Mouse (Mus musculus): Measurements from ENCODE around the gene Jakmip3. TPM values are rescaled to one million over a fixed set of nuclear protein-coding genes. Genes with fewer than 3 reads are reported as not detected.

The Jakmip3 gene
- polyA plus RNA-seq, 1 experiment from 2014 or later, result 0.14 TPM

GRCm38 (mm10) chr7:139077283-139077682 is 136.8 kb downstream of the Jakmip3 start:
- no peak overlapping the region for H3K4me3 ChIP-seq (replicated peaks)
- no peak overlapping the region for H3K9ac ChIP-seq
- no peaks in the 10 kb centered on the region for H3K9me3 ChIP-seq
- no peak overlapping the region for H3K4me2 ChIP-seq
- no peaks in the 10 kb centered on the region for H3K27me3 ChIP-seq (replicated peaks)
- H3K36me3 ChIP-seq, result no peaks in the 10 kb centered on the region
- peak; percentile 58; the same call in 1 of the 2 replicates for ATAC-seq (ENCODE audit: insufficient read depth, low FRiP score, low read depth)
- H3K27ac ChIP-seq, result peak overlapping the region; percentile 26; the same call in 1 of the 2 replicates
- peaks cover 16% of the 10 kb centered on the region; the same call in 1 of the 2 replicates for H3K4me1 ChIP-seq
- 14% methylated on average over 7 of the region's 7 CpGs for WGBS

DNA sequence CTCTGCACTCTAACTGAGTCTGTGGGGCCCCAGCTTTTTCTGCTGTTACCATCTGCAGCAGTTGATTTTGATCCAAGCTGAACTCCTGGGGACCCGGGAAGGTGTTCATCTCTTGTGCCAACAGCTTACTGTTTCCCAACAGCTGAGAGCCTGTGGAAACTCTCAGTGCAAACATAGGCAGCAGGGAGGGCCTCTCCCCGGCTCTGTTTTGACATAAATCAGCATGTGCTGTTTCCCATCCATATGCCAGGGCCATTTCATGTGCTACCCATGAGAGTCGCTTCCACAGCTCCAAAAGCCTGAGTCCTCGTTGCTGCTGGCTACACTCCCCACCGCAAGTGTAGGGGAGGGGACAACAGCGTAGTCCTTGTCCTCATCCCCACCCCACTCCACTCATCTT is 137.7 kb downstream of the Jakmip3 start:
- Histone ChIP-seq H3K4me3 (replicated peaks) (no peak overlapping the region), H3K9ac (no peak overlapping the region), H3K4me2 (no peak overlapping the region), H3K36me3 (no peaks in the 10 kb centered on the region), H3K4me1 (peaks cover 16% of the 10 kb centered on the region; the same call in 1 of the 2 replicates), H3K27me3 (replicated peaks) (no peaks in the 10 kb centered on the region), H3K9me3 (no peaks in the 10 kb centered on the region), H3K27ac (no peak overlapping the region)
- WGBS, result 35% methylated on average over 6 of the region's 6 CpGs
- no peak for ATAC-seq (ENCODE audit: insufficient read depth, low FRiP score, low read depth)

DNA sequence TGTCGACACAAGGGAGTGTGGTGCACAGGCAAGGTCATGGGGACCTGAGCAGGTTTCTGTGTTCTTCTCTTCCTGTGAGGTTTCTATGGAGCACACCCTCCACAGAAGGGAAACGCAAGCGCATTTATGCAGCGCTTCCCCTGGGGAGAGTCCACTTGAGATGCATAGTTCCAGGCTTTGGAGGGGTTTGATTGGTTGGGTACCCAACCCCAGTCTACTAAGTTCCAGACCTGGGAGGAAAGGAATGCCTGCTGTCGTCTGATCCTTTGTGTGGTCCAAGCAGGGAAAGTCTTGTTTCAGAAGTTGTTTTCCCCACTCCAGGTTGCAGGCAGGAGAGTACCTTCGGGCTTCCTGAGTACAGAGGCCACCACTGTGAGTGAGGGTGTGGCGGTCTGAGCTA is 138.6 kb downstream of the Jakmip3 start:
- H3K27me3 ChIP-seq (replicated peaks), result no peaks in the 10 kb centered on the region
- H3K4me2 ChIP-seq, result no peak overlapping the region
- H3K36me3 ChIP-seq, result no peaks in the 10 kb centered on the region
- no peak overlapping the region for H3K27ac ChIP-seq
- no peak overlapping the region for H3K9ac ChIP-seq
- 71% methylated on average over 7 of the region's 7 CpGs for WGBS
- no peaks in the 10 kb centered on the region for H3K9me3 ChIP-seq
- H3K4me1 ChIP-seq, result peaks cover 16% of the 10 kb centered on the region; the same call in 1 of the 2 replicates
- no peak for ATAC-seq (ENCODE audit: insufficient read depth, low FRiP score, low read depth)
- H3K4me3 ChIP-seq (replicated peaks), result no peak overlapping the region

- Histone ChIP-seq H3K27ac (no peak overlapping the region), H3K4me2 (no peak overlapping the region), H3K9ac (no peak overlapping the region), H3K4me1 (peaks cover 16% of the 10 kb centered on the region; the same call in 1 of the 2 replicates), H3K27me3 (replicated peaks) (peaks cover 11% of the 10 kb centered on the region; the same call in 1 of the 2 replicates), H3K4me3 (replicated peaks) (no peak overlapping the region), H3K9me3 (no peaks in the 10 kb centered on the region), H3K36me3 (no peaks in the 10 kb centered on the region)
- no peak for ATAC-seq (ENCODE audit: insufficient read depth, low FRiP score, low read depth)
- WGBS, result 64% methylated on average over 4 of the region's 4 CpGs
These were observed 140.2 kb downstream of the Jakmip3 start for GRCm38 (mm10) chr7:139080714-139081113.

GRCm38 (mm10) chr7:139081158-139081557 is 140.6 kb downstream of the Jakmip3 start:
- no peak for ATAC-seq (ENCODE audit: insufficient read depth, low FRiP score, low read depth)
- H3K27ac ChIP-seq, result no peak overlapping the region
- 65% methylated on average over 5 of the region's 5 CpGs for WGBS
- peaks cover 16% of the 10 kb centered on the region; the same call in 1 of the 2 replicates for H3K4me1 ChIP-seq
- no peaks in the 10 kb centered on the region for H3K36me3 ChIP-seq
- H3K4me3 ChIP-seq (replicated peaks), result no peak overlapping the region
- H3K4me2 ChIP-seq, result no peak overlapping the region
- peaks cover 15% of the 10 kb centered on the region for H3K27me3 ChIP-seq (replicated peaks)
- H3K9ac ChIP-seq, result no peak overlapping the region
- no peaks in the 10 kb centered on the region for H3K9me3 ChIP-seq

DNA sequence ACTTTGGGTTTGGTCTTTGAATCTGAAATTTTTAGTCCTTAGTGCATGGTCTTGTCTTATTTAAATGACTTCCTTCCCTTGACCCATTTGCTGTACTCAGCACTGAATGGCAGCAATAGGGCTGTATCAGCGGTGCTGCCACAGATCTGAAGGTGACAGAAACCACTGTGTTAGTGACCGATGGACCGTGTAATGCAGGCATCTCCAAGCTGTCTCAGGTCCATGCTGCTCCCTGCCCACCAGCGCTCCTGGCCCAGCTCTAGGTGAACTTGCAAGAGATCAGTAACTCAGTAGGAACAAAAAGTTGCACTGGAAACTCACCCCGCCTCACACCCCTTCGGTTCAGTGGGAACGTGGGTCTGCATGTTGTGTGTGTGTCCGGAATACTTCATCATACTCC is 141.8 kb downstream of the Jakmip3 start:
- H3K36me3 ChIP-seq, result no peaks in the 10 kb centered on the region
- peaks cover 25% of the 10 kb centered on the region for H3K27me3 ChIP-seq (replicated peaks)
- H3K9ac ChIP-seq, result no peak overlapping the region
- H3K4me1 ChIP-seq, result peaks cover 18% of the 10 kb centered on the region; the same call in 1 of the 2 replicates
- H3K4me2 ChIP-seq, result no peak overlapping the region
- no peak overlapping the region for H3K4me3 ChIP-seq (replicated peaks)
- H3K9me3 ChIP-seq, result no peaks in the 10 kb centered on the region
- WGBS, result 83% methylated on average over 8 of the region's 8 CpGs
- ATAC-seq (ENCODE audit: insufficient read depth, low FRiP score, low read depth), result no peak
- no peak overlapping the region for H3K27ac ChIP-seq

DNA sequence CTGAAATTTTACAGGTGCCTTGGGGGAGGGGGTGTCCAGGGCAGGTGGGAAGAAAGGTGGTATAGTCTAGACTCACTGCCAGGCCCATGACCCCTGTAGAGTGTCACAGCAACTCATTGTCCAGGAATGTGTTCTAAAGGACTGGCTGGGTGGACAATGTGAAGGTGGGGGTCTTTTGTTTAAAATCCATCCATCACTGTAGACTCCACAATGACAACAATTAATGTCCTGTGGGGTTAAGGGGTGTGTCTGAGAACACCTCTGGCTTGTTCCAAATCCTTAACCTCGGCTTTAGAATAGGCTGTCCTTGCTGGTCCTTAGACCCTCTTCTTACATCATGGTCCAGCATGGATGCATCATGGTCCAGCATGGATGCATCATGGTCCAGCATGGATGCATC is 143.8 kb downstream of the Jakmip3 start:
- Histone ChIP-seq H3K9ac (no peak overlapping the region), H3K27ac (no peak overlapping the region), H3K27me3 (replicated peaks) (peaks cover 35% of the 10 kb centered on the region), H3K36me3 (no peaks in the 10 kb centered on the region), H3K9me3 (no peaks in the 10 kb centered on the region), H3K4me2 (no peak overlapping the region), H3K4me1 (peaks cover 13% of the 10 kb centered on the region; the same call in 1 of the 2 replicates), H3K4me3 (replicated peaks) (no peak overlapping the region)
- WGBS, result 65% methylated on average over 1 of the region's 1 CpGs
- no peak for ATAC-seq (ENCODE audit: insufficient read depth, low FRiP score, low read depth)

DNA sequence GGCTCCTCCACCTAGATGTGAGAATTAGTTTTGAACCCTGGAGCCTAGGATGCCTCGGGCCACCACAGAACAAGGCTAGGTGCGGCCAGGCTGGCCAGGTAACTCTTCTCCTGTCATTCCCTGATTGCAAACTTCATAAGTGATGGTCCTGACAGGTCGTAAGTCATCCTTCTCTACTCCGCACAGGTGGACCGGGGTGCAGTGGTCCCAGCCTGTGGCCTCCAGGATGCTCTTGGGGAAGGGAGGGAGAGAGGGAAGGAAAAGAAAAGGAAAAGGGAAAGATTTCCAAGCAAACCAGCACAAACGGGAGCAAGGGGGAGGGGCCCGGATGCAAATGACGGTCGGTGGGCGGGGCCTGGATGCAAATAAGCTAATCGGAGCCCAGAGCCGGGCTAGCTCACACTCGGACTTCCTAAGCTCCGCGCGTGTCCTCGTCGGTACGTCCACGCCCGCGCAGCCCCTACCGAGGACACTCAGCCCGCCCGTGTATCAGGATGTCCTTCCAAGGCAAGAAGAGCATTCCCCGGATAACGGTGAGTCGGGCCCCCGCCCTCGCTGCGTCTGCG is 145.2 kb downstream of the Jakmip3 start, which contains the start of gene Dpysl4:
Gene Dpysl4 (plus strand): TSS at position 373 of the 566 bp plus-strand sequence.
- H3K36me3 ChIP-seq, result no peaks in the 10 kb centered on the region
- H3K9me3 ChIP-seq, result no peaks in the 10 kb centered on the region
- peaks cover 13% of the 10 kb centered on the region; the same call in 1 of the 2 replicates for H3K4me1 ChIP-seq
- peak within 1 kb of the TSS; percentile 87 for H3K4me2 ChIP-seq
- no peak within 1 kb of the TSS for H3K27ac ChIP-seq
- 6% methylated on average over 32 of the region's 32 CpGs for WGBS
- H3K9ac ChIP-seq, result peak within 1 kb of the TSS; percentile 34
- peak within 1 kb of the TSS; percentile 59 for H3K4me3 ChIP-seq (replicated peaks)
- peak; percentile 63; the same call in 1 of the 2 replicates for ATAC-seq (ENCODE audit: insufficient read depth, low FRiP score, low read depth)
- peaks cover 35% of the 10 kb centered on the region for H3K27me3 ChIP-seq (replicated peaks)

DNA sequence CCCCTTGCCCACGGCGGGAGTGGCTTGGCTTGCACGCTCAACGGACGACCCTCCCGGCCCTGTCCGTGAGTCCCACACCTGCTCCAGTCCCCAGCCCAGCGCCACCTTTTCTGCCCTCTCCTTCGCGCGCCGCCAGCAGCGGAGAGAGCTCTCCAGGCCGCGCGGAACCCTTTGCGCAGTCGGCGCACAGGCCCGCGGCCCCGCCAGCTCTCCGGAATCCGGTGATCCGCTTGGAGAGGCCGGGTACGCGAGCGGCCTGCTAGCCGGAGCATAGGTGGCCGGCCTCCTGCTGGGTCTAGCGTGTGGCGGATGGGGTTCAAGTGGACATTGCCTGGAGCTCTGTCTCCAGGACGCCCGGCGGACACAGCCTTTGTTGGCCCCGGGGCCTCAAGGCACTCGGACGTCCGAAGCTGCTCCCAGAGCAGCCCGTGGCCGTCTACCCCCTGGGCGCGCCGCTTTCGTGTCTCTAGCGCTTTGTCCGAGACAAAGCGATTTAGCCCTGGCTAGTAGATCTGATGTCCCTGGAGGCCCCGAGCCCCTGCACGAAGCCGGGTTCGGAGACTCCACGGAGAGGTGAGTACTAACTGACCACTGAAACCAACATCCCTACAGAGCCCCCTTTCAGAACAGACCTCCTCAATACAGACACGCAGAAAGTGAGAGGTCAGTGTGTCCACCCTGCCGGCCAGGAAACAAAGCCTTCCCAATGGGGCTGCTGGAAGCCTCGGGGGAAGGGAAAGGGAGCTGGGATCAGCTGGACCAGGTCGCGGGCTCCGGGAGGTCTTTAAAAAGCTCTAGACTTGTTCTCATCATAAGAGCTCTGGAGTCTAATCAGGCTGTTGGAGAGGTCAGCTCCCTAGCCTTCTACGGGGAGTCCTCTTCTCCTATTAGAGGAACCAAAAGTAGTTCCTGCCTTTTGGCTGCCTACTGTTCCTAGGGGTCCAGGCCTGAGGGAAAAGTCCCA is 145.9 kb downstream of the Jakmip3 start:
- H3K4me3 ChIP-seq (replicated peaks), result peak overlapping the region; percentile 59
- no peak overlapping the region for H3K27ac ChIP-seq
- peak overlapping the region; percentile 87 for H3K4me2 ChIP-seq
- no peaks in the 10 kb centered on the region for H3K36me3 ChIP-seq
- H3K4me1 ChIP-seq, result peaks cover 13% of the 10 kb centered on the region; the same call in 1 of the 2 replicates
- peak; percentile 63; the same call in 1 of the 2 replicates for ATAC-seq (ENCODE audit: insufficient read depth, low FRiP score, low read depth)
- no peaks in the 10 kb centered on the region for H3K9me3 ChIP-seq
- H3K27me3 ChIP-seq (replicated peaks), result peaks cover 35% of the 10 kb centered on the region
- peak overlapping the region; percentile 34 for H3K9ac ChIP-seq
- WGBS, result 2% methylated on average over 60 of the region's 61 CpGs

DNA sequence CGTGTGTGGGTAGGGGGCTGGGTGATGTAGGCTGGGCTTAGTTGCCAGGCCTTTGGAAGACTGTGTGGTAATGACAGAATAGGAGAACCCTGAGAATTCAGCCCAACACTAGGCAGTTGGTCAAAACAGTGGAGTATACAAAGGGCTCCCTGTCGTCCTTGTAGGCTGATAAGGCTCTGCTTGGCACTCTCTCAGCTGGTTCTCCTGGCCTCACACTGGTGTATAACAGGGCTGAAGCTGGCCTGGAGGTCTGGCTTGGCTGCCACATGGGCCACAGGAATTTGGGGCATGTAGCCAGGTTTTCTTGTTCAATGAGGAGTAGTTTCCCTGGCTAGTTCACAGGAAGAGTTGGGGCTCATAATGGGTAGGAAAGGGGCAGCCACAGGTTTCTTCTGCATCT is 147.3 kb downstream of the Jakmip3 start:
- H3K27ac ChIP-seq, result no peak overlapping the region
- no peak for ATAC-seq (ENCODE audit: insufficient read depth, low FRiP score, low read depth)
- no peaks in the 10 kb centered on the region for H3K9me3 ChIP-seq
- no peak overlapping the region for H3K4me2 ChIP-seq
- H3K9ac ChIP-seq, result no peak overlapping the region
- peaks cover 13% of the 10 kb centered on the region; the same call in 1 of the 2 replicates for H3K4me1 ChIP-seq
- WGBS, result 66% methylated on average over 2 of the region's 2 CpGs
- H3K4me3 ChIP-seq (replicated peaks), result no peak overlapping the region
- H3K36me3 ChIP-seq, result no peaks in the 10 kb centered on the region
- peaks cover 35% of the 10 kb centered on the region for H3K27me3 ChIP-seq (replicated peaks)

DNA sequence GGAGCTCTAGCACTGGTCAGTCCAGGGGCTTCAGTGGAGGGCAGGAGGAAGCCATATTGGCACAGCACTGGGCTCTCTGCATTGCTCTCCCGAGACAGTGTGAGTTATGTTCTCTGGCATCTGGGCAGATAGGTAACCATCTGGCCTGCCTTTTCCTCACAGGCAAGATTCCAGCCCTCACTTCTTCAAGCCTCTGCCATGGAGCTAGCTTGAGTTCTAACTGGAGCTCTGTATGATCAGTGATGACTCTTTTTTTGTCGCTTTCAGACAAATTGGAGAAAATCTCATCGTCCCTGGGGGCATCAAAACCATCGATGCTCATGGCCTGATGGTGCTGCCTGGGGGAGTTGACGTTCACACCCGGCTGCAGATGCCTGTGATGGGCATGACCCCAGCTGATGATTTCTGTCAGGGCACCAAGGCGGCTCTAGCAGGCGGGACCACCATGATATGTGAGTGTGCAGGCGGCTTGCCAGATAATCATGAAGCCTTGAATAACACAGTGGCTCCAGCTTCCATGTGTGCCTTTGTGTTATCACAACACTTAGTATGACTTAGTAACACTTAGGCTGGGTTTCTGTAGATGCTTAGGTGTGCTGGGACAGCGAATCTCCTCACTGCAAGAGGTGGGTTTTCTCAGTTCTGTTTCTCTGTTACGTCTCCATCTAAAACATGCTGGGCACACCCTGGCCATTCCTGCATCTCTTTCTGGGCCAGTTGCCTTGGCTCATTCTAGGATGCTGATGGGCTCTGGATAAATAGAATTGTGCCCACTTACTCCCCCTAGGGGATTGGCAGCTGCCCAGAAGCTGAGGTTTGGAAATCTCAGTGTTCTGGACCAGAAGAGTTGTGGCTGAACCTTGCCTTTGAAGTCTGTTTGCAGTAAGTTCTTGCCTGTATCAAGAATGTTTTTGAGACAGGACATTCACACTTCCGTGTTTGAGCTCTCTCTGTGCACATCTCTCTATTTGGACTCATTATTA is 149.7 kb downstream of the Jakmip3 start:
- H3K27ac ChIP-seq, result no peak overlapping the region
- ATAC-seq (ENCODE audit: insufficient read depth, low FRiP score, low read depth), result no peak
- H3K4me1 ChIP-seq, result peaks cover 13% of the 10 kb centered on the region; the same call in 1 of the 2 replicates
- H3K9me3 ChIP-seq, result no peaks in the 10 kb centered on the region
- WGBS, result 83% methylated on average over 12 of the region's 12 CpGs
- H3K36me3 ChIP-seq, result no peaks in the 10 kb centered on the region
- no peak overlapping the region for H3K4me3 ChIP-seq (replicated peaks)
- H3K9ac ChIP-seq, result no peak overlapping the region
- H3K27me3 ChIP-seq (replicated peaks), result peaks cover 29% of the 10 kb centered on the region
- no peak overlapping the region for H3K4me2 ChIP-seq

Measured in stomach, embryonic 15.5 days (tissue).